Mouse (Mus musculus) kidney, adult 8-10 months (tissue): ENCODE measurements at regions not wholly inside any gene's neighbourhood (a gene's known extent, or its start where the extent isn't known, plus 50 kb on each side); places are given as distances from the start of the nearest gene placed in this dataset.

Source experiments
- DNase-seq, 2 experiments: peaks; one replicate each; pipeline ENCODE4 v3.0.0; 2022

- no peak for DNase-seq
These were observed 1130.7 kb downstream of the Gsdmc2 start for GRCm38 (mm10) chr15:62714265-62714664.

GRCm38 (mm10) chr15:62712543-62713131 is 1132.3 kb downstream of the Gsdmc2 start:
- DNase-seq: peak; percentile 61 to 73

GRCm38 (mm10) chr15:62712060-62712542 is 1132.9 kb downstream of the Gsdmc2 start:
- no peak for DNase-seq

GRCm38 (mm10) chr15:62709546-62709945 is 1135.4 kb downstream of the Gsdmc2 start:
- no peak for DNase-seq

- no peak for DNase-seq
These were observed 1146.4 kb downstream of the Gsdmc2 start for GRCm38 (mm10) chr15:62698559-62698958.

- DNase-seq: no peak
These were observed 1150.2 kb downstream of the Gsdmc2 start for GRCm38 (mm10) chr15:62694734-62695133.

- DNase-seq: no peak
These were observed 1151.3 kb downstream of the Gsdmc2 start for GRCm38 (mm10) chr15:62693671-62694070.

GRCm38 (mm10) chr15:62673410-62673809 is 1171.6 kb downstream of the Gsdmc2 start:
- DNase-seq: no peak

- DNase-seq: no peak
These were observed 1175.0 kb downstream of the Gsdmc2 start for GRCm38 (mm10) chr15:62670026-62670425.

- no peak for DNase-seq
These were observed 1185.9 kb downstream of the Gsdmc2 start for GRCm38 (mm10) chr15:62659096-62659495.

GRCm38 (mm10) chr15:62658695-62659094 is 1186.3 kb downstream of the Gsdmc2 start:
- DNase-seq: no peak

- no peak for DNase-seq
These were observed 1198.4 kb downstream of the Gsdmc2 start for GRCm38 (mm10) chr15:62646476-62647168.

- no peak for DNase-seq
These were observed 1200.2 kb downstream of the Gsdmc2 start for GRCm38 (mm10) chr15:62644744-62645143.

GRCm38 (mm10) chr15:62644296-62644695 is 1200.7 kb downstream of the Gsdmc2 start:
- no peak for DNase-seq

GRCm38 (mm10) chr15:62641051-62641710 is 1203.8 kb downstream of the Gsdmc2 start:
- DNase-seq: no peak

- no peak for DNase-seq
These were observed 1219.6 kb downstream of the Gsdmc2 start for GRCm38 (mm10) chr15:62625406-62625805.

- no peak for DNase-seq
These were observed 1228.9 kb downstream of the Gsdmc2 start for GRCm38 (mm10) chr15:62616042-62616441.

- no peak for DNase-seq
These were observed 1248.2 kb downstream of the Gsdmc2 start for GRCm38 (mm10) chr15:62596735-62597134.

GRCm38 (mm10) chr15:62588580-62588979 is 1256.4 kb downstream of the Gsdmc2 start:
- DNase-seq: no peak

GRCm38 (mm10) chr15:62578788-62579187 is 1266.2 kb downstream of the Gsdmc2 start:
- DNase-seq: peak; percentile 2 to 12

GRCm38 (mm10) chr15:62575791-62576190 is 1269.2 kb downstream of the Gsdmc2 start:
- no peak for DNase-seq

- DNase-seq: peak; percentile 33 to 50
These were observed 1273.2 kb downstream of the Gsdmc2 start for GRCm38 (mm10) chr15:62571803-62572202.

- no peak for DNase-seq
These were observed 1275.9 kb downstream of the Gsdmc2 start for GRCm38 (mm10) chr15:62568788-62569713.
